In genomic region chr8:34473769-34474168, GRCm38 (mm10) we compare ENCODE assay signal across 32 mouse cellular contexts.
DNase-seq lines count a peak whose midpoint lies in the region; ATAC-seq lines count a peak whose summit lies in the region.
"Had no signal": no experiment of that assay in that cellular context is flagged by ENCODE, and none has a peak within 500 bp of the region (broad histone marks: within the 10 kb centered on the region; RNA-seq: fewer than 3 reads in every experiment).

No protein-coding gene starts in this region.

- no peaks in the 10 kb centered on the region for H3K9me3 ChIP-seq in heart, embryonic 10.5 days
- no peaks in the 10 kb centered on the region for H3K9me3 ChIP-seq in heart, embryonic 15.5 days (replicated peaks)
- no peaks in the 10 kb centered on the region for H3K9me3 ChIP-seq in midbrain, embryonic 15.5 days
- H3K9me3 ChIP-seq in midbrain, embryonic 14.5 days (ENCODE audit: control insufficient read depth, low read length), result no peaks in the 10 kb centered on the region
- H3K9me3 ChIP-seq: embryonic facial prominence, embryonic 13.5 days; hindbrain, embryonic 10.5 days; hindbrain, embryonic 15.5 days; limb, embryonic 10.5 days; limb, embryonic 15.5 days; liver, embryonic 13.5 days; neural tube, embryonic 13.5 days had no signal

- intact Hi-C loops in heart, postnatal 36 days (cut with DNase I), result no loop called here
- intact Hi-C loops in heart, postnatal 14 days (cut with DNase I), result no loop called here

- ATAC-seq in heart, embryonic 15.5 days (replicated peaks; ENCODE audit: insufficient number of reproducible peaks, insufficient read depth, low FRiP score, low read depth), result 0 out of 2 replicates have a peak, but pooled peaks have one; percentile 5
- ATAC-seq in midbrain, embryonic 15.5 days (replicated peaks), result 0 out of 2 replicates have a peak, but pooled peaks have one; percentile 1
- ATAC-seq in midbrain, embryonic 14.5 days (ENCODE audit: low FRiP score, low TSS enrichment), result no peak
- ATAC-seq: activated CD4-positive, CD25-positive, alpha-beta regulatory T cell, adult 4 months; CD4-positive, CD25-positive, alpha-beta regulatory T cell, adult 4 months; inflammation-experienced regulatory T-cells, adult 6 months had no signal

- peaks cover 56% of the 10 kb centered on the region for H3K4me1 ChIP-seq in heart, embryonic 10.5 days
- peaks cover 51% of the 10 kb centered on the region for H3K4me1 ChIP-seq in heart, embryonic 15.5 days (replicated peaks)
- H3K4me1 ChIP-seq in midbrain, embryonic 15.5 days, result peaks cover 27% of the 10 kb centered on the region
- H3K4me1 ChIP-seq in midbrain, embryonic 14.5 days (ENCODE audit: control insufficient read depth, insufficient read depth, low read length), result peaks cover 32% of the 10 kb centered on the region
- H3K4me1 ChIP-seq: liver, embryonic 13.5 days; megakaryocyte, embryonic 14.5 days had no signal

- H3K27me3 ChIP-seq in heart, embryonic 10.5 days (ENCODE audit: insufficient read depth, poor library complexity, severe bottlenecking), result no peaks in the 10 kb centered on the region
- H3K27me3 ChIP-seq in heart, embryonic 15.5 days, result no peaks in the 10 kb centered on the region
- H3K27me3 ChIP-seq in midbrain, embryonic 15.5 days (replicated peaks), result no peaks in the 10 kb centered on the region
- H3K27me3 ChIP-seq in midbrain, embryonic 14.5 days (ENCODE audit: control insufficient read depth, insufficient read depth, low read length), result no peaks in the 10 kb centered on the region
- H3K27me3 ChIP-seq: embryonic facial prominence, embryonic 13.5 days; hindbrain, embryonic 15.5 days; limb, embryonic 15.5 days; liver, embryonic 13.5 days; neural tube, embryonic 13.5 days had no signal

- no peak overlapping the region for H3K9ac ChIP-seq in heart, embryonic 15.5 days
- H3K9ac ChIP-seq in midbrain, embryonic 15.5 days, result no peak overlapping the region
- no peak overlapping the region for H3K9ac ChIP-seq in midbrain, embryonic 14.5 days (replicated peaks; ENCODE audit: low read length)
- H3K9ac ChIP-seq: embryonic facial prominence, embryonic 13.5 days; forebrain, postnatal 0 days; hindbrain, embryonic 15.5 days; limb, embryonic 15.5 days; liver, embryonic 13.5 days; neural tube, embryonic 13.5 days had no signal

- no peak overlapping the region for H3K4me3 ChIP-seq in heart, embryonic 10.5 days
- H3K4me3 ChIP-seq in heart, embryonic 15.5 days, result no peak overlapping the region
- H3K4me3 ChIP-seq in midbrain, embryonic 15.5 days, result no peak overlapping the region
- H3K4me3 ChIP-seq in midbrain, embryonic 14.5 days (replicated peaks; ENCODE audit: low read depth, low read length), result no peak overlapping the region
- H3K4me3 ChIP-seq: embryonic facial prominence, embryonic 13.5 days; hindbrain, embryonic 10.5 days; hindbrain, embryonic 15.5 days; limb, embryonic 10.5 days; limb, embryonic 15.5 days; liver, embryonic 13.5 days; megakaryocyte, embryonic 14.5 days; neural tube, embryonic 13.5 days had no signal

- peak; percentile 62 for DNase-seq in heart, embryonic 10.5 days (ENCODE audit: low spot score)
- no peak for DNase-seq in heart, postnatal 36 days
- DNase-seq in heart, postnatal 14 days, result no peak
- no peak for DNase-seq in midbrain, embryonic 14.5 days
- DNase-seq in fat pad, adult 2 months (ENCODE audit: extremely low read depth, low read depth, low spot score), result peak; percentile 30
- DNase-seq: adrenal gland, postnatal 10 days; cerebellum, adult 18-20 months; cerebellum, postnatal 10 days; forebrain, postnatal 0 days; gastrocnemius, postnatal 14 days; kidney, adult 11 months; kidney, postnatal 14 days; layer of hippocampus, adult 9-11 months; liver, embryonic 13.5 days; lung, adult 18-20 months; lung, postnatal 4 days; right cerebral cortex, postnatal 4 days; thymus, adult 18-20 months; thymus, postnatal 25 days had no signal

- 48% methylated on average over 10 of the region's 10 CpGs for WGBS in heart, embryonic 10.5 days
- WGBS in heart, embryonic 15.5 days, result 42% methylated on average over 10 of the region's 10 CpGs
- WGBS in midbrain, embryonic 15.5 days, result 69% methylated on average over 10 of the region's 10 CpGs
- WGBS in midbrain, embryonic 14.5 days, result 73% methylated on average over 10 of the region's 10 CpGs

- H3K36me3 ChIP-seq in heart, embryonic 10.5 days, result no peaks in the 10 kb centered on the region
- H3K36me3 ChIP-seq in heart, embryonic 15.5 days, result no peaks in the 10 kb centered on the region
- no peaks in the 10 kb centered on the region for H3K36me3 ChIP-seq in midbrain, embryonic 15.5 days (replicated peaks)
- no peaks in the 10 kb centered on the region for H3K36me3 ChIP-seq in midbrain, embryonic 14.5 days (ENCODE audit: control insufficient read depth, insufficient read depth, low read length)
- H3K36me3 ChIP-seq: embryonic facial prominence, embryonic 13.5 days; hindbrain, embryonic 10.5 days; hindbrain, embryonic 15.5 days; limb, embryonic 10.5 days; limb, embryonic 15.5 days; liver, embryonic 13.5 days; neural tube, embryonic 13.5 days had no signal

- H3K27ac ChIP-seq in heart, embryonic 10.5 days, result peak overlapping the region; percentile 72
- H3K27ac ChIP-seq in heart, embryonic 15.5 days, result peak overlapping the region; percentile 78
- H3K27ac ChIP-seq in midbrain, embryonic 15.5 days, result no peak overlapping the region
- no peak overlapping the region for H3K27ac ChIP-seq in midbrain, embryonic 14.5 days (replicated peaks; ENCODE audit: low read depth, low read length)
- H3K27ac ChIP-seq: embryonic facial prominence, embryonic 13.5 days; hindbrain, embryonic 10.5 days; hindbrain, embryonic 15.5 days; limb, embryonic 10.5 days; limb, embryonic 15.5 days; liver, embryonic 13.5 days; neural tube, embryonic 13.5 days; stomach, postnatal 0 days had no signal

- H3K4me2 ChIP-seq in heart, embryonic 15.5 days, result no peak overlapping the region
- no peak overlapping the region for H3K4me2 ChIP-seq in midbrain, embryonic 15.5 days
- H3K4me2 ChIP-seq in midbrain, embryonic 14.5 days (ENCODE audit: low read length), result no peak overlapping the region
- H3K4me2 ChIP-seq: embryonic facial prominence, embryonic 13.5 days; hindbrain, embryonic 15.5 days; limb, embryonic 15.5 days; liver, embryonic 13.5 days; neural tube, embryonic 13.5 days had no signal

Comparison
In these comparisons a context has a peak if more than half of its experiments do, and no peak if none do; other contexts are left out.
1. DNase-seq: peak in heart, embryonic 10.5 days (single experiment) and fat pad, adult 2 months (single experiment); none in heart, postnatal 36 days (0 of 2), heart, postnatal 14 days (0 of 2) and midbrain, embryonic 14.5 days (single experiment).
2. H3K27ac ChIP-seq: peak in heart, embryonic 10.5 days (single experiment) and heart, embryonic 15.5 days (single experiment); none in midbrain, embryonic 15.5 days (single experiment) and midbrain, embryonic 14.5 days (single experiment).